Mouse (Mus musculus) heart, embryonic 16.5 days (tissue): Measurements from ENCODE around the gene Ndc1. TPM values are rescaled to one million over a fixed set of nuclear protein-coding genes. Genes with fewer than 3 reads are reported as not detected.

Experiments used
- ATAC-seq: fragments of 200-750 bp; cut with Nextera tagmentation; replicated peaks from 2 replicates; pipeline ENCODE4 v1.8.0; 2017; ENCODE audit warnings: moderate number of reproducible peaks; ENCODE audit not compliant: insufficient read depth, low FRiP score; ENCODE audit errors: extremely low read depth
- H3K27ac ChIP-seq: fragments of 300-500 bp; sonication (generic); 2 replicates; pipeline ENCODE4 v1.5.1; 2014; ENCODE audit warnings: mild to moderate bottlenecking, low read length, control low read depth, moderate library complexity
- H3K27me3 ChIP-seq: fragments of 300-500 bp; sonication (generic); 2 replicates; pipeline ENCODE4 v1.6.1; 2014; ENCODE audit warnings: low read length, mixed read lengths; ENCODE audit not compliant: control insufficient read depth, insufficient read depth
- H3K36me3 ChIP-seq: fragments of 300-500 bp; sonication (generic); 2 replicates; pipeline ENCODE4 v1.6.1; 2014; ENCODE audit not compliant: control insufficient read depth, insufficient read depth
- H3K4me1 ChIP-seq: fragments of 300-500 bp; sonication (generic); 2 replicates; pipeline ENCODE4 v1.6.1; 2014; ENCODE audit warnings: low read length, mixed read lengths; ENCODE audit not compliant: control insufficient read depth, insufficient read depth
- H3K4me2 ChIP-seq: fragments of 300-500 bp; sonication (generic); 2 replicates; pipeline ENCODE4 v1.6.1; 2014; ENCODE audit warnings: low read depth, mild to moderate bottlenecking, control low read depth, low read length
- H3K4me3 ChIP-seq: fragments of 300-500 bp; sonication (generic); 2 replicates; pipeline ENCODE4 v1.5.1; 2014; ENCODE audit warnings: mild to moderate bottlenecking, control low read depth, low read length
- H3K9ac ChIP-seq: fragments of 300-500 bp; sonication (generic); 2 replicates; pipeline ENCODE4 v1.6.1; 2014; ENCODE audit warnings: low read length, control low read depth
- H3K9me3 ChIP-seq: fragments of 300-500 bp; sonication (generic); replicated peaks from 2 replicates; pipeline ENCODE4 v1.6.1; 2016; ENCODE audit warnings: low read length; ENCODE audit not compliant: control insufficient read depth
- WGBS: fragments of 180-500 bp; shearing (Covaris S2); extraction: QIAGEN DNeasy Blood & Tissue Kit; methylation state at CpG from one replicate; pipeline ENCODE4 v1.1.7; 2014; 5-methylcytosine and 5-hydroxymethylcytosine counted together
- polyA plus RNA-seq: library from polyadenylated mRNA; unstranded; fragments of >200 nt; fragmentation: Nextera tagmentation; extraction: Ambion mirVana; gene quantifications from 2 replicates; pipeline ENCODE4 v1.2.1, GENCODE M21; 2015

Ndc1 gene
- polyA plus RNA-seq, 1 experiment from 2014 or later, result 23.4 TPM

DNA sequence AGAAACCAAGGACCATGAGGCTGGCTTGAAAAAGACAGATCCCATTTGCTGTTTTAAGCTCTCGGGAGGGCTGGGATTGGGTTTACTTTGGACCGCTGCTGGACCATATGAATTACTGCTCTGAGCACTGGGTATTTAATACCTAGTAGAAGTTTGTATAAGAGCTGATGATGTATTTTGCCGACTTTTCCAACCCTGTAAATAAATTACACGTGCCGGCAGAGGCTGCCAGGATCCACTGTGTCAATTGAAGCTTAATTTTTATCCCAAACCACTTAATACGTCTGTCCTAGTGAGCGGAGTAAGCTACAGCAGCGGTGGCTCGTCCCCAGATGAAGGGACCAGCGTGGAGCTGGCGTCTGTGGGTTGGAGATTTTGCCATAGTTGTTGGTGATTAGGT lies 74.7 kb downstream of the Ndc1 start:
- H3K27ac ChIP-seq, result no peak overlapping the region
- no peak overlapping the region for H3K4me2 ChIP-seq
- WGBS, result 72% methylated on average over 11 of the region's 11 CpGs
- H3K4me3 ChIP-seq, result no peak overlapping the region
- no peak for ATAC-seq
- H3K36me3 ChIP-seq, result no peaks in the 10 kb centered on the region
- no peak overlapping the region for H3K9ac ChIP-seq
- peaks cover 4% of the 10 kb centered on the region for H3K9me3 ChIP-seq
- H3K27me3 ChIP-seq, result peaks cover 51% of the 10 kb centered on the region
- no peaks in the 10 kb centered on the region for H3K4me1 ChIP-seq

DNA sequence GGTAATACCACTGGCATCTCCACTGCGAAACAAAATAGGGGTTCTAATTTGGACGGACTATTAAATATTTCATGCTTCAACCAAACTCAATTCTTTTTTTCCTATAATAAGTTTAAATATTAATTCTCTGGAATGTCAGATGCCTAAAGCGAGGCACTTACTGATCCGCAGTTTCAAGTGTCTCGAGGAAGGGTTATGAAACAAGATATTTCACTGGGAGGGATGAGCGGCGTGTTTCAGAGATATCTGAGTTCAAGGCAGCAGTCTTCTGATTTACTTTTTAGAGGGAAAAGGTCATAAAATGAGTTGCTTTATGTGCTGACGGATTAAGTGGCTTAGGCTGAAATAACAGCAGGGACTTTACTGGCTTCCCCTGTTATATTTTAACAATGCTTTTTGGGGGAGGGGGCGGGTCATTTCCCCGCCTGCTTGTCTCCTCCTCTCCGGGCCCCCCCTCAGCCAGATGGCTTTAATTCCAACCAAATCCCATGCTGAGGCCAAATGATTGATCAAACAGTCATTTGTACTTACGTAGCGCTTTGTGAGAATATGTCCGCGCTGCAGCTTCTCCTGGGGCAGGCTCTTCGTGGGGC lies 75.4 kb downstream of the Ndc1 start:
- ATAC-seq, result no peak
- Histone ChIP-seq H3K9ac (no peak overlapping the region), H3K27me3 (peaks cover 47% of the 10 kb centered on the region)

DNA sequence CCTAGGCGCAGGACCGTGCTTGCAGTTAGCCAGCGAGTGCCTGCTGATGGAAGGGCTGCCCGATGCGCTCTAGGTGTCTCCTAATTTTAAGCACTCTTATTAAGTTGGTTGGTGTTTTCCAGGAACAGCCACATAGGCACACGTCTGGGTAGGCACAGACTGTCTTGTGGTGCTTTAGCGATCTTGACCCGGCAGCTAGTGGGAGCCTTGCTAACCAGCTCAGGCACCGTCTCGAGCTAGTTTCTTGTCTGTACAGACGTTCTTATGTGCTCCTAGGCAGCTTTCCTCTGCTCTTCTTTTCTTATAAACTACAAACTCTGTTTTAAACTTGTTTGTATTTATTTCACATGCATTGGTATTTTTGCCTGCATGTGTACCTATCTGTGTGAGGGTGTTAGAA lies 76.0 kb downstream of the Ndc1 start:
- no peak for ATAC-seq
- no peak overlapping the region for H3K4me2 ChIP-seq

More for the DNA sequence above, 75.4 kb downstream of the Ndc1 start:
- no peaks in the 10 kb centered on the region for H3K4me1 ChIP-seq
- no peak overlapping the region for H3K27ac ChIP-seq
- 64% methylated on average over 16 of the region's 16 CpGs for WGBS
- no peaks in the 10 kb centered on the region for H3K36me3 ChIP-seq
- no peak overlapping the region for H3K4me3 ChIP-seq
- no peak overlapping the region for H3K4me2 ChIP-seq
- peaks cover 4% of the 10 kb centered on the region for H3K9me3 ChIP-seq

DNA sequence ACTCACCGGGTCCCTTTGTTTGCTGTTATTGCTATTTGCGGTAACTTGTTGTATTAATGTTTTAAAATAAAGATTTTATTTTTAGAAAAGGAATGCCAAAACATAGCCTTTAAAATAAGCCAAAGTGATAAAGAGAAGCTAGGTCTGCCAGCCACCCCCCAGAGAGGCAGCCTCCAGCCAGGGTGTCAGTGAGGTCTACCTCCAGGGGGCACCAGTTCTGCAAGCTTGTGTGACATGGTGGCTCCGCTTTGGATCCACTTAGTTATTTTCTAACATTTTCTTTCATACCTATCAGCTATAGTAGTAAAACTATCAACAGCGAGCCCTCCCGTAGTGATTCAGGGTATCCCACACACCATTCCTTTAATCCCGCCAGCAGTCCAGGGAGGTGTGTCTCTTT lies 80.9 kb downstream of the Ndc1 start:
- Histone ChIP-seq H3K4me3 (no peak overlapping the region), H3K27ac (no peak overlapping the region), H3K36me3 (no peaks in the 10 kb centered on the region), H3K27me3 (peaks cover 20% of the 10 kb centered on the region), H3K9me3 (peaks cover 4% of the 10 kb centered on the region), H3K4me2 (no peak overlapping the region), H3K4me1 (no peaks in the 10 kb centered on the region), H3K9ac (no peak overlapping the region)
- no peak for ATAC-seq
- 83% methylated on average over 6 of the region's 6 CpGs for WGBS

More for the DNA sequence above, 76.0 kb downstream of the Ndc1 start:
- H3K36me3 ChIP-seq, result no peaks in the 10 kb centered on the region
- 76% methylated on average over 11 of the region's 11 CpGs for WGBS
- H3K27me3 ChIP-seq, result peaks cover 41% of the 10 kb centered on the region
- H3K9ac ChIP-seq, result no peak overlapping the region
- no peak overlapping the region for H3K27ac ChIP-seq
- H3K9me3 ChIP-seq, result peaks cover 4% of the 10 kb centered on the region
- no peak overlapping the region for H3K4me3 ChIP-seq
- no peaks in the 10 kb centered on the region for H3K4me1 ChIP-seq

DNA sequence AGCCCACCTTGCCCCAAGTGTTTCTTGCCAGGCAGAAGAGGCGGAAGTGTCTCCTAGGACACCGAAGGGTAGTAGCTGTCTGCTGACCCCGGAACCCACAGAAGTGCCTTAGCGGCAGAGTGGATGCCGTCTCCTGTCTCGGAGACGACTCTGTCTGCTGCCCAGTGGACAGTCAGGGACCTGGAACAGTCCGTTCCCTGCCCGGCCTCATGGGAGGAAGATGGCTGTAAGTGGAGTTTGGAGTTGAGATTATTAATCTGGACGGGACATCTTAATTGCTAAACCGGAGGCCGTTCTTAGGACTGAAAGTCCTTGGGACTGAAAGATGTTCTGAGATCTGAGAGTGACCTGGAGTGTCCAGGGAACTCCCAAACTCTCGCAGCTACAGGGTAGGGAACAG lies 81.9 kb downstream of the Ndc1 start:
- Histone ChIP-seq H3K9me3 (peaks cover 4% of the 10 kb centered on the region), H3K27ac (no peak overlapping the region), H3K27me3 (peaks cover 10% of the 10 kb centered on the region; the same call in 1 of the 2 replicates), H3K36me3 (no peaks in the 10 kb centered on the region), H3K4me1 (no peaks in the 10 kb centered on the region), H3K9ac (no peak overlapping the region), H3K4me2 (no peak overlapping the region), H3K4me3 (no peak overlapping the region)
- WGBS, result 81% methylated on average over 13 of the region's 13 CpGs
- no peak for ATAC-seq

DNA sequence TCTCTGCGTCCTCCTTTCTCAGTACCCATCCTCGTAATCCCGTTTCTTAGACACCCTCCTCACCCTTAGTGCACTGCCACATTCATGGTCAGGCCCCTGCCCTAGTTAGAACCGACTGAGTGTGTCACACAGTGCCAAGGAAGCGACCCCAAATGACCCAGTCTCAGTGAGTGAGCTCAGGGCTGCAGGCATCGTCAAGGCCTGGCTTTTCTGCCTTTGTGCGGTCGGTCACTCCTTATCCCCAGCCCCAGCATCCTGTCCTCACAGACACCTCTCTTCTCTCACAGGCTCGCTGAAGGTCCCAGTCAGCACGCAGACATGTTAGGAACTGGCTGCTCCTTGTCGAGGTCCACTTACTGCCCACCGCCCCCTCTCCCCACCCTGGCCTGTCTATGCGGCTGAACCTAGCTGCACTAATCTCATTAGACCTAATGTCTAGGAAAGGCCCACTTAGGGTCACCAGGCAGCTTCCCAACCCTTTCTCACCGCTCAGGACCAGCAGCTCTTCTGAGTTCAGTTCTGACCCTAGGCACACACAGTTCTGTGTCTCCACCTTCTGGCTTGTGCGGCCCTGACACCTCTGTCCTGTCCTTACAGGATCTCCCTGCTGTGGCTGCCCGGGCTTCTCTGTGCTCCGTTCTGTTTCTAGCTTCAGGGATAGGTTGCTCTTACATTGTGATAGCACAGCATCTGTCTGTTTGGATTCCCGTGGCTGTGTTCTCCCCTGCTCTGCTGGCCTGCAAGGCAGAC lies 84.9 kb downstream of the Ndc1 start:
- no peak for ATAC-seq
- Histone ChIP-seq H3K4me2 (no peak overlapping the region), H3K36me3 (no peaks in the 10 kb centered on the region), H3K9me3 (no peaks in the 10 kb centered on the region), H3K4me3 (no peak overlapping the region), H3K9ac (no peak overlapping the region), H3K27ac (no peak overlapping the region), H3K4me1 (no peaks in the 10 kb centered on the region), H3K27me3 (peaks cover 3% of the 10 kb centered on the region; the same call in 1 of the 2 replicates)
- 70% methylated on average over 18 of the region's 18 CpGs for WGBS

DNA sequence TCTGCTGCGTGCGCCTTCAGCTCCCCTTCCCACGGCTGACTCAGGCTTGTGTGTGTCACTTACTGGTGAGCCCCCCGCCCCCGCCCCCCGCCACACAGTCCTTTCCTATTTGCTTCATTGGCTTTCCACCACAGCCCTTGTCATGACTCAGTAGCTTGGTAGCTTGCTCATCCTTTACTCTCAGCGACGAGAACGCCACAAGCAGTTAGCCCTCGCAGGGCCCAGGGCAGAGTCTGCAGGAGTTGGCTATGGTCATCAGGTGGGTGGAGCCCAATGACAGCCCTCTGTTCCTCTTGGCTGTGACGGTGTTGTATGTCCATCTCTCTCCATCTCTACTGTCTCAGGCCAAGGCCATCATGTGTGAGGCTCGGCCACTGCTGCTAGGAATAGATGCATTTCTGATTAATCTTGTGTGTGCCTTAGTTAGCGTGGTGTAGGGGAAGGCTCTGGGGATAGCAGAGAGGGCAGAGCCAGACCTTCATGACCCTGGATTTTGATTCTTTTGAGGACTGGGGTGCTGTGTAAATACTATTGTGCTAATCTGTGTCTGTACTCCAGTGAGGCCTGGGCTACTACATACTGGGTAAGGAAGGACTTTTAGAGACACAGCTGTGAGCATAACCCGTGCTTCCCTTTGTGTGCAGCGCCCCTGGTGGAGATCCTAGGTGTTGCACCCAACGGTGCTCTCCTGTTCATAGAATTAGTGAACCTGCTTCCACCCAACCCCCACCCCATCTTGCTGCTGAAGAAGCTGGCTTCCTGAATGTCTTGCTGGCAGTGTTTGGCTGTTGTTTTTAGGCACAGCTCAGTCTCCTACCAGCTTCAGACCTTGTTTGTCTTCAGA lies 85.8 kb downstream of the Ndc1 start:
- H3K4me2 ChIP-seq, result no peak overlapping the region
- no peaks in the 10 kb centered on the region for H3K4me1 ChIP-seq
- WGBS, result 57% methylated on average over 16 of the region's 16 CpGs
- H3K27ac ChIP-seq, result no peak overlapping the region
- H3K4me3 ChIP-seq, result no peak overlapping the region
- no peak for ATAC-seq
- peaks cover 2% of the 10 kb centered on the region for H3K27me3 ChIP-seq
- no peak overlapping the region for H3K9ac ChIP-seq
- no peaks in the 10 kb centered on the region for H3K9me3 ChIP-seq
- no peaks in the 10 kb centered on the region for H3K36me3 ChIP-seq

DNA sequence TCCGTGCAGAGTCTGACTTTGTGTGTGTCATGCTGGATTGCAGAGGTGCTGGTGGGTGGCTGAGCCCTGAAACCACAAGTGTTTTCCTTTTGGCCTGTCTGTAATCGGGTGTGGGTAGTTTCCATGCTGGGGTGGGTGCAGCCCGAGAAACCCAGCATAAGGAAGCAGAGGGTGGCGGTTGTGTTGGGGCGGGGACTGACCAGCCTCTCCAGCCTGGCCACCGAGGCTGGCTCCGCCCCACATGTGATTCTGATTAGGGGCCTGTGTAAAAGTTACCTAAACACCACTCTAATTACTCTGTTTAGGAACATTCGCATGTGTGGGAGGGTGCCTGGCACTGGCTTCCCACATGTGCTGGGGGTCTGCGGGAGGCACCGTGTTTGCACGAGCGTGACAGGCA lies 90.0 kb downstream of the Ndc1 start:
- no peaks in the 10 kb centered on the region for H3K9me3 ChIP-seq
- no peaks in the 10 kb centered on the region for H3K36me3 ChIP-seq
- H3K4me3 ChIP-seq, result no peak overlapping the region
- H3K9ac ChIP-seq, result no peak overlapping the region
- no peaks in the 10 kb centered on the region for H3K4me1 ChIP-seq
- no peak overlapping the region for H3K27ac ChIP-seq
- peaks cover 2% of the 10 kb centered on the region; the same call in 1 of the 2 replicates for H3K27me3 ChIP-seq
- WGBS, result 55% methylated on average over 12 of the region's 12 CpGs
- ATAC-seq, result no peak
- no peak overlapping the region for H3K4me2 ChIP-seq

DNA sequence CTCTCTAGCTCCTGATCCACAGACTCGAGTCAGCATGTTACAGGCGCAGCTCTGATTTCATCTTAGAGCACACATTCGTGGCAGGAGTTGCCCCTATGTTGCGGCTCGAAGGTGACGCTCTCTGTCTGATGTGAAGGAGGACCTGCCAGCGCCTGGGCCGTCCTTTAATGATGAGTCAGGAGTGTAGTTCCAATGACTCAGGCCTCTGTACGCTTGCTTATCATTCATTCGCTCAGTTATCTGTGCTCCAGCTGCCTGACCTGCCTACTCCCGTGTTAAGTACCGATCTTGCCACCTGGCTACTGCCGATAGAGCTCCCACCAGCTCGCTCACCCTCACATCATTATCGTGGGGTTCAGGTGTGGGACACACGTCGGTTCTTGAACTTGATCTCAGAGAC lies 91.3 kb downstream of the Ndc1 start:
- WGBS, result 52% methylated on average over 17 of the region's 17 CpGs
- no peak for ATAC-seq
- no peak overlapping the region for H3K27ac ChIP-seq

More for the DNA sequence above, 91.3 kb downstream of the Ndc1 start:
- H3K4me3 ChIP-seq, result no peak overlapping the region
- no peak overlapping the region for H3K9ac ChIP-seq
- H3K36me3 ChIP-seq, result no peaks in the 10 kb centered on the region
- H3K4me1 ChIP-seq, result no peaks in the 10 kb centered on the region
- H3K9me3 ChIP-seq, result no peaks in the 10 kb centered on the region
- no peak overlapping the region for H3K4me2 ChIP-seq
- H3K27me3 ChIP-seq, result peaks cover 2% of the 10 kb centered on the region; the same call in 1 of the 2 replicates
